Mouse (Mus musculus) hindbrain, embryonic 11.5 days (tissue): ENCODE results near the gene Tlx3. TPM values are rescaled to one million over a fixed set of nuclear protein-coding genes. Genes with fewer than 3 reads are reported as not detected.

Experiments used
- ATAC-seq: fragments of 200-750 bp; cut with Nextera tagmentation; 2 replicates; pipeline ENCODE4 v1.8.0; 2017; ENCODE audit warnings: mild to moderate bottlenecking, moderate TSS enrichment, moderate library complexity; ENCODE audit not compliant: low FRiP score
- DNase-seq: peaks from one replicate; pipeline ENCODE4 v3.0.0-alpha.2; 2015; ENCODE audit warnings: low spot score
- H3K27ac ChIP-seq: fragments of 300-500 bp; sonication (generic); 2 replicates; pipeline ENCODE4 v1.5.1; 2014; ENCODE audit warnings: mild to moderate bottlenecking, low read depth, low read length
- H3K27me3 ChIP-seq: fragments of 300-500 bp; sonication (generic); 2 replicates; pipeline ENCODE4 v1.6.1; 2014; ENCODE audit warnings: mild to moderate bottlenecking, low read length, moderate library complexity, mixed read lengths; ENCODE audit not compliant: control insufficient read depth, insufficient read depth
- H3K36me3 ChIP-seq: fragments of 300-500 bp; sonication (generic); 2 replicates; pipeline ENCODE4 v1.6.1; 2014; ENCODE audit warnings: mild to moderate bottlenecking, low read length, moderate library complexity, mixed read lengths; ENCODE audit not compliant: control insufficient read depth, insufficient read depth
- H3K4me1 ChIP-seq: fragments of 300-500 bp; sonication (generic); replicated peaks from 2 replicates; pipeline ENCODE4 v1.6.1; 2014; ENCODE audit warnings: low read length, mixed read lengths; ENCODE audit not compliant: control insufficient read depth, insufficient read depth
- H3K4me2 ChIP-seq: fragments of 300-500 bp; sonication (generic); replicated peaks from 2 replicates; pipeline ENCODE4 v1.6.1; 2014; ENCODE audit warnings: mild to moderate bottlenecking, low read depth, low read length
- H3K4me3 ChIP-seq: fragments of 300-500 bp; sonication (generic); 2 replicates; pipeline ENCODE4 v1.5.1; 2014; ENCODE audit warnings: low read depth, low read length
- H3K9ac ChIP-seq: fragments of 300-500 bp; sonication (generic); 2 replicates; pipeline ENCODE4 v1.6.1; 2014; ENCODE audit warnings: low read depth, low read length
- H3K9me3 ChIP-seq: fragments of 300-500 bp; sonication (generic); 2 replicates; pipeline ENCODE4 v1.6.1; 2016; ENCODE audit warnings: low read length; ENCODE audit not compliant: control insufficient read depth
- WGBS: fragments of 180-500 bp; shearing (Covaris S2); extraction: QIAGEN DNeasy Blood & Tissue Kit; methylation state at CpG from one replicate; pipeline ENCODE4 v1.1.7; 2014; 5-methylcytosine and 5-hydroxymethylcytosine counted together
- polyA plus RNA-seq: library from polyadenylated mRNA; unstranded; fragments of >200 nt; fragmentation: Nextera tagmentation; extraction: Ambion mirVana; gene quantifications from 2 replicates; pipeline ENCODE4 v1.2.1, GENCODE M21; 2014

Gene Tlx3
- polyA plus RNA-seq, 1 experiment from 2014 or later, result 12.9 TPM

GRCm38 (mm10) chr11:33193695-33194094 lies 9.7 kb downstream of the Tlx3 start:
- H3K4me3 ChIP-seq, result no peak overlapping the region

GRCm38 (mm10) chr11:33181804-33182203 lies 21.6 kb downstream of the Tlx3 start:
- no peak overlapping the region for H3K9ac ChIP-seq
- no peak for DNase-seq
- no peak overlapping the region for H3K4me3 ChIP-seq
- no peaks in the 10 kb centered on the region for H3K36me3 ChIP-seq
- peaks cover 5% of the 10 kb centered on the region; the same call in 1 of the 2 replicates for H3K27me3 ChIP-seq
- 72% methylated on average over 3 of the region's 3 CpGs for WGBS
- no peaks in the 10 kb centered on the region for H3K9me3 ChIP-seq
- ATAC-seq, result no peak
- H3K27ac ChIP-seq, result no peak overlapping the region
- no peak overlapping the region for H3K4me2 ChIP-seq
- H3K4me1 ChIP-seq, result 0 out of 2 replicates have a peak, but pooled peaks cover 2% of the 10 kb centered on the region

More at GRCm38 (mm10) chr11:33193695-33194094, 9.7 kb downstream of the Tlx3 start:
- Histone ChIP-seq H3K9ac (no peak overlapping the region), H3K27ac (no peak overlapping the region), H3K36me3 (no peaks in the 10 kb centered on the region), H3K27me3 (peaks cover 66% of the 10 kb centered on the region), H3K9me3 (no peaks in the 10 kb centered on the region), H3K4me1 (no peaks in the 10 kb centered on the region; the same call in 1 of the 2 replicates), H3K4me2 (no peak overlapping the region)
- DNase-seq (peak; percentile 54), ATAC-seq (peak; percentile 41; the same call in 1 of the 2 replicates)
- WGBS, result 4% methylated on average over 12 of the region's 12 CpGs

DNA sequence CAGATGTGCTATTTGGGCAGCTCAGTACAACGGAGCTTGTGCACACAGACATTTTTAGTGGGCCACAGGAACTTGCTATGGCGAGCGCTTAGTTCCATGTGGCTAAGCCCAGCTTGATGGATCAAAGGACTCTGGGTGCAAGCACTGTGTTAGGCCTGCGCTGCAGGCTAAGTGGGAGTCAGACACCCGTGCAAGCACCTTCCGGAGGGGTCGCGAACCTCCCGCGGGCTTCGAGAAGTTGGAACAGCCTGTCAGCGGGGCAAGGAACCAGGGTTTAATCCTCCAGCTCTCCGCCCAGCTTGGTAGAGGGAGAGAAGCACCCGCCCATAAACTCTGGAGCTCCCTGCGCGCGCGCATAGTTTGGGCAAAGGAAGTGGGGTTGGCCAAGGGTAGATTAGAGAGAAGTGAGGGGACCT lies 22.7 kb downstream of the Tlx3 start:
- no peaks in the 10 kb centered on the region for H3K36me3 ChIP-seq
- DNase-seq (peak; percentile 45), ATAC-seq (peak; percentile 40; the same call in 1 of the 2 replicates)
- H3K9me3 ChIP-seq, result no peaks in the 10 kb centered on the region
- H3K4me1 ChIP-seq, result 0 out of 2 replicates have a peak, but pooled peaks cover 2% of the 10 kb centered on the region
- H3K27me3 ChIP-seq, result peaks cover 5% of the 10 kb centered on the region; the same call in 1 of the 2 replicates
- no peak overlapping the region for H3K9ac ChIP-seq
- H3K4me3 ChIP-seq, result no peak overlapping the region
- H3K4me2 ChIP-seq, result peak overlapping the region; percentile 27
- 3% methylated on average over 18 of the region's 18 CpGs for WGBS
- no peak overlapping the region for H3K27ac ChIP-seq

DNA sequence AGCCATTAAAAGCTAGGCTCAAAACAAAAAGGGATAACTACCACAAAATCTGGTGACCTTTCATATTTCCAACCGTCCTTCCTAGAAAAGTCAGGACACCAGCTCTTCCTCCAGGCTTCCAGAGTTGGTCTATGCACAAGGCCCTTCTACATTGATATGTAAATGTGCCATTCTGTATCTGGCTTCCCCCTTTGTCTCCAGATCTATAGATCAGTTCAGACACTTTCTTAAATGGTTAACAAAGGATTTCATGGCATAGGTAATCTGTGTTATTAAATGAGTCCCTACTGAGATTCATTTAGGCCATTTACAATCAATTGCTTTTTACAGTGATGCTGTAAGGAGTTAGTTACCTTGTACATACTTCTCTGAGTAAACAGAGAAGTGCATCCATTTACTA lies 23.6 kb downstream of the Tlx3 start:
- Histone ChIP-seq H3K4me2 (no peak overlapping the region), H3K9ac (no peak overlapping the region), H3K27ac (no peak overlapping the region), H3K4me1 (0 out of 2 replicates have a peak, but pooled peaks cover 2% of the 10 kb centered on the region), H3K4me3 (no peak overlapping the region), H3K9me3 (no peaks in the 10 kb centered on the region), H3K27me3 (peaks cover 5% of the 10 kb centered on the region; the same call in 1 of the 2 replicates), H3K36me3 (no peaks in the 10 kb centered on the region)
- DNase-seq (no peak), ATAC-seq (no peak)
- 21% methylated on average over 1 of the region's 1 CpGs for WGBS

DNA sequence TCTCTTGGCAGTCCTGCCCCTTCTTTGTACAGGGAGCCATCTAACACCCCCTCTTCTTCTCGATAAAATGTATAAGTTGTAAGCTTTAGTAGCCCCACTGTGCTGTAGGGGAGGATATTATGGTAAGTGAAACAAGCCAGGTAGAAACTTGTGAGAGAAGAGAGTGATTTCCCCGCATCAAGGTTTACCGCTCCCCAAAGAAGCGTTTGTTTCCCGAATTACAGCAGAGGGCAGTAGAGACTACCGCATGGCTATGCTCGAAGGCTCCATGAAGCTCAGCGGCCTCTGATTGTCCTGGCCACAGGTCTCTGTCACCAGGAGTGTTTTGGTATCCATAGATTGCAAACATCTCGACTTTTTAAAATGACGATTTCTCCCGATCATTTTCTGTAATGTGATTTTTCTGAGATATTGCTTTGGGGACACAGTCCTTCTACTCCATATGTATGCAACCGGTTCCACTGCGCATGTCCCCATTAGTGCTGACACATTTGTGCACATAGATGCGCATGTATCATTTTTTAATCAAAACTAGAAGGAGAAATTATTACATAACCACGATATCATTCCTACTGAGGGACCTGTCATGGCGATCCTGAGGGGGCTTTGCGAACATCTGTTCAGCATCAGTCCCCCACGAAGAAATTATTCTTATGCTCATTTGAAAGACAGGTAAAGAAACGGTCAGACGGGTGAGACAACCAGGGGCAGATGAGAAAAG lies 26.7 kb downstream of the Tlx3 start:
- 30% methylated on average over 20 of the region's 20 CpGs for WGBS
- ATAC-seq (peak; percentile 57; the same call in 1 of the 2 replicates), DNase-seq (peak; percentile 72)
- Histone ChIP-seq H3K36me3 (no peaks in the 10 kb centered on the region), H3K27ac (no peak overlapping the region), H3K4me2 (no peak overlapping the region), H3K9ac (no peak overlapping the region), H3K27me3 (peaks cover 5% of the 10 kb centered on the region; the same call in 1 of the 2 replicates), H3K4me1 (0 out of 2 replicates have a peak, but pooled peaks cover 2% of the 10 kb centered on the region), H3K9me3 (no peaks in the 10 kb centered on the region), H3K4me3 (no peak overlapping the region)

DNA sequence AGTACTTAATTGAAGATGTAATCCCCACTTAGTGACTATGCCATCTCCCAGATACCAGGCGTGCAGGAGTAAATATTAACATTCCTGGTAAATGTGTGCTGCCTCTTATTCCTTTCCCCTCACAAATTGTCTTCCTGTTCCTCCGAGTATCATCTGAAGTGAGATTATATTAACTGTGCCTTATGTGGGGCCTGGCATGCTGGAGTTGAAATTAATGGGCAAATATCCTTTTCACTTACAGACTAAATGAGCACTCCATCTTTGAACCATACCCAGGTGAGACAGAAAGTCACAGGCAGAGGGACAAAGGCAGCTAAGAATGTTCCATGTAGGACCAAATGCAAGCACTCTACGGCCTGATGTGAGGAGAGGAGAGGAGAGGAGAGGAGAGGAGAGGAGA lies 27.6 kb downstream of the Tlx3 start:
- H3K9me3 ChIP-seq, result no peaks in the 10 kb centered on the region
- DNase-seq (no peak), ATAC-seq (no peak)
- H3K9ac ChIP-seq, result no peak overlapping the region
- no peaks in the 10 kb centered on the region; the same call in 1 of the 2 replicates for H3K27me3 ChIP-seq
- 79% methylated on average over 2 of the region's 3 CpGs for WGBS
- no peak overlapping the region for H3K4me2 ChIP-seq
- H3K4me3 ChIP-seq, result no peak overlapping the region
- H3K27ac ChIP-seq, result no peak overlapping the region
- H3K4me1 ChIP-seq, result no peaks in the 10 kb centered on the region
- no peaks in the 10 kb centered on the region for H3K36me3 ChIP-seq

GRCm38 (mm10) chr11:33170489-33170888 lies 32.9 kb downstream of the Tlx3 start:
- no peaks in the 10 kb centered on the region for H3K9me3 ChIP-seq
- DNase-seq, result peak; percentile 82
- H3K4me3 ChIP-seq, result no peak overlapping the region
- no peak overlapping the region for H3K9ac ChIP-seq
- H3K4me1 ChIP-seq, result no peaks in the 10 kb centered on the region
- no peaks in the 10 kb centered on the region for H3K27me3 ChIP-seq
- no peak for ATAC-seq
- 17% methylated on average over 9 of the region's 9 CpGs for WGBS
- no peaks in the 10 kb centered on the region for H3K36me3 ChIP-seq
- H3K27ac ChIP-seq, result no peak overlapping the region
- H3K4me2 ChIP-seq, result no peak overlapping the region

DNA sequence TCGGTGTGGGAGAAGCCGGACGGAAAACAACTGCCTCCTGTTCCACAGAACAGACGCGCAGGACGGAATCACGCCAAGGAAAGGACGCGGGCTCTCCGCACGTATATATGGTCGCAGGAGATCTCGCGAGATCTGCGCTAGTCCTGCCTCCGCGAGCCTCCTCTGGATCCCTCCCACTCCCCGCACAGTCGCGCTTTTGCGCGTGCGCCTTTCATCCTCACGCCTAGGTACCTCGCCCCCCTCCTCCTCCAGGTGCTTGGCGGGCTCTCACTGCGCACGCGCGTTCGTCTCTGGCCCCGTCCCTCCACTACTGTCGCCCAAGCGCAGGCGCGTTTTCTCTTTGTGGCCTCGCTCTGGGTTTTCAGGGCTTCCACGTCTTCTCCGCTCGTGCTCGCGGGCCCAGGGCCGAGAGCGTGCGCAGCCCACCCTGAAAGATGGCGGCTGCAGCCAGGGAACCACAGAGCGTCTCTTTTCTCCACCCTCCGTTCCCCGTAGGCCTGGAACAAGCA lies 40.3 kb downstream of the Tlx3 start, which contains the start of gene Npm1:
TSS of gene Npm1 (minus strand) at position 209 of the 509 bp plus-strand sequence.
- Histone ChIP-seq H3K4me3 (peak within 1 kb of the TSS; percentile 98), H3K4me1 (no peaks in the 10 kb centered on the region), H3K27ac (peak within 1 kb of the TSS; percentile 89), H3K9me3 (no peaks in the 10 kb centered on the region), H3K36me3 (peaks cover 2% of the 10 kb centered on the region; the same call in 1 of the 2 replicates), H3K9ac (peak within 1 kb of the TSS; percentile 94), H3K27me3 (no peaks in the 10 kb centered on the region), H3K4me2 (peak within 1 kb of the TSS; percentile 72)
- WGBS, result 4% methylated on average over 49 of the region's 49 CpGs
- ATAC-seq, result peak; percentile 95
- DNase-seq, result peak; percentile 100
